In the genomic region with DNA sequence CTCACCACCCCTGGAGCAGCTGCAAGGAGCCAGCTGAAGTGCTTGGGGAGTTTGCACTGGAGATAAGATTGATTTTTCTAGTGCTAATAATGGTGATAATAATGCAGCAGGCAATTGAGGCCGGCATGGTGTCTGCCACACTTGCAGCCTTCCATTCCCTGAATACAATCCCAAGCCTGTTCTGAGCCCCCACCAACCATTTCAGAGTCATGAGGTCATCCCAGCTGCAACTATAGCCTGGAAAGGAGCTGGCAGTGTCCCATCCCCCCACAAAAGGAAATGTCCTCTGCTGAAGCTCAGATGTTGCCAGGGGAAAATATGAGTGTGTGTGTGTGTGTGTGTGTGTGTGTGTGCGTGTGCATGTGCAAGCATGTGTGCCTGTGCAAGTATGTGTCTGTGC, we compare ENCODE assay signal across 8 mouse cellular contexts.
A peak's percentile ranks its signal among the peaks of the same experiment; 100 is the strongest.
DNase-seq lines count a peak whose midpoint lies in the region; ATAC-seq lines count a peak whose summit lies in the region.
"Had no signal": no experiment of that assay in that cellular context is flagged by ENCODE, and none has a peak within 500 bp of the region (broad histone marks: within the 10 kb centered on the region; RNA-seq: fewer than 3 reads in every experiment).

No protein-coding gene starts in this region.

- 51% methylated on average over 2 of the region's 2 CpGs for whole genome bisulfite sequencing in kidney, embryonic 15.5 days
- 43% methylated on average over 2 of the region's 2 CpGs for WGBS in intestine, embryonic 15.5 days

- H3K36me3 ChIP-seq in kidney, embryonic 15.5 days: no peaks in the 10 kb centered on the region
- H3K36me3 ChIP-seq in intestine, embryonic 15.5 days: no peaks in the 10 kb centered on the region

- no peaks in the 10 kb centered on the region for H3K9me3 ChIP-seq in kidney, embryonic 15.5 days (replicated peaks)
- H3K9me3 ChIP-seq in intestine, embryonic 15.5 days: no peaks in the 10 kb centered on the region

- ATAC-seq in kidney, embryonic 15.5 days (replicated peaks; ENCODE audit: low FRiP score): peak; percentile 55; the same call in 1 of the 2 replicates
- peak; percentile 70 for ATAC-seq in intestine, embryonic 15.5 days

- no peak overlapping the region for H3K27ac ChIP-seq in kidney, embryonic 15.5 days
- no peak overlapping the region for H3K27ac ChIP-seq in intestine, embryonic 15.5 days

- peaks cover 24% of the 10 kb centered on the region for H3K4me1 ChIP-seq in kidney, embryonic 15.5 days
- 0 out of 2 replicates have a peak, but pooled peaks cover 4% of the 10 kb centered on the region for H3K4me1 ChIP-seq in intestine, embryonic 15.5 days (replicated peaks)

- no peak overlapping the region for H3K4me2 ChIP-seq in kidney, embryonic 15.5 days
- H3K4me2 ChIP-seq in intestine, embryonic 15.5 days (replicated peaks): no peak overlapping the region

- no peak for DNase-seq in kidney, postnatal 10 days
- DNase-seq in MN1 (ENCODE audit: low spot score): peak; percentile 16
- DNase-seq in NIH3T3 (ENCODE audit: low read depth): peak; percentile 50
- DNase-seq in ovary, adult 18-20 months (ENCODE audit: low spot score): no peak
- DNase-seq in kidney, postnatal 4 days: no peak
- DNase-seq: kidney, postnatal 25 days had no signal

- H3K9ac ChIP-seq in kidney, embryonic 15.5 days: no peak overlapping the region
- H3K9ac ChIP-seq in intestine, embryonic 15.5 days: no peak overlapping the region

- H3K4me3 ChIP-seq in kidney, embryonic 15.5 days (replicated peaks): no peak overlapping the region
- H3K4me3 ChIP-seq in intestine, embryonic 15.5 days (replicated peaks): no peak overlapping the region

- H3K27me3 ChIP-seq in kidney, embryonic 15.5 days: no peaks in the 10 kb centered on the region
- no peaks in the 10 kb centered on the region for H3K27me3 ChIP-seq in intestine, embryonic 15.5 days (replicated peaks)

Comparison
In these comparisons a context has a peak if more than half of its experiments do, and no peak if none do; other contexts are left out.
1. DNase-seq: peak in MN1 (single experiment) and NIH3T3 (single experiment); none in kidney, postnatal 10 days (single experiment), ovary, adult 18-20 months (single experiment) and kidney, postnatal 4 days (0 of 2).